Mouse (Mus musculus) liver, postnatal 0 days (tissue): ENCODE measurements at regions not wholly inside any gene's neighbourhood (a gene's known extent, or its start where the extent isn't known, plus 50 kb on each side); places are given as distances from the start of the nearest gene placed in this dataset.

ENCODE experiments used
- CTCF ChIP-seq: sonication (generic); IDR thresholded peaks from 2 replicates; pipeline ENCODE4 v1.5.1; 2016; ENCODE audit warnings: antibody characterized with exemption, low read depth
- EP300 ChIP-seq: IDR thresholded peaks from 2 replicates; pipeline ENCODE4 v1.6.1; 2016; ENCODE audit warnings: antibody characterized with exemption, low read depth, mild to moderate bottlenecking

- no peak for TF ChIP-seq CTCF
- TF ChIP-seq EP300 = no peak
These were observed 73.6 kb upstream of the Ntrk2 start for GRCm38 (mm10) chr13:58732776-58733175.
